Mouse (Mus musculus): ENCODE data around the gene Pagr1a.

DNA sequence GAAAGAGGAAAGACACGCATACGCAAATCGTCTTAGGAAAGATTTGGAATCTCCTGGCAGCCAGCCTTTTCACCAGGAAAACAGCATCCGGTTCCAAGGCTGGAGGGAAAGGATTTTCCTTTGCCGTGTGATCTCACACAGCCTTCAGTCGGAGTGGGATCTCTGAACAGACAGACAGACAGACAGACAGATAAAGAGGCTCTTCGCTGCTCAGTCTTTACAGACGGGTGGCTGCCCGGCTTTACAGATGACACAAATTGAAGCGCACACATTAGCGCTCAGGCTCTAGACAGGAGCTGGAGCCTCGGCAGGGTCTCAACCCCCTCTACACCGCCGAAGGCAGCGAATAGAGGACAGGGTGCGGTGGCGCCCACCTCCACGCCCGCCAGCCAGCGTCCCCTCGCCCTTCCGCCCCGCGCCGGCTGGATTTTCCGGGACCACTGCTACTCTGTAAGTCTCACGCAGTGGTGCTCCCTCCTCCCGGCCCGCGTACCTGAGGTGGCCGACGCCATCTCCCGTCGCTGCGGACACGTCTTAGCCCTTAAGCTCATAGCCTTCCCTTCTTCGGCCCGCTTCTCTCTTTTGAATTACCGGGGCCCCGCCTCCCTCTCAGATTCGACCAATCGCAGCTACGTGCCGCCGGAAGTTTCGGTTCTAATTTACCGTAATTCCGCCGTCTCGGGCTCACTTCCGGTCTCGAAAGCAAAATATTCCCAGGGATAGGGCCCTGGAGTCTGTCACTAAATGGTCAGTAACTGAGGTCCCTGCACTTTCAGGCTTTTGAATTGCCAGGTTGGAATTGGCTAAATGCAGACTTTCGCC is 24.9 kb upstream of the Pagr1a start, which contains the start of gene Kif22:
- TF ChIP-seq CTCF (conservative IDR thresholded peaks at IDR 0.05; ENCODE audit: insufficient read depth, insufficient read length, low read depth, low read length) (no peak), POLR2A (IDR thresholded peaks at IDR 0.05; ENCODE audit: low read depth, low read length) (no peak)

All from kidney, adult 2 months (tissue).